Mouse (Mus musculus): ENCODE results near the gene Gm10401. TPM values are rescaled to one million over a fixed set of nuclear protein-coding genes. Genes with fewer than 3 reads are reported as not detected.

Gm10401 gene
- polyA plus RNA-seq, 1 experiment from 2014 or later, result 31.2 TPM

Other genes with a start within 250 kb of the Gm10401 start
- not detected in 2 replicates for gene 4930519G04Rik, start 244.6 kb downstream of the Gm10401 start, polyA plus RNA-seq (2015; fragmentation: Nextera tagmentation; extraction: Ambion mirVana)
- 0.09 and 0.12 TPM in 2 replicates for gene Gm9936, start 239.6 kb downstream of the Gm10401 start, polyA plus RNA-seq (2015; fragmentation: Nextera tagmentation; extraction: Ambion mirVana)
- gene Oasl2, start 201.4 kb downstream of the Gm10401 start, polyA plus RNA-seq (2015; fragmentation: Nextera tagmentation; extraction: Ambion mirVana), result 6.9 and 8.5 TPM in 2 replicates
- gene Oasl1, start 175.1 kb downstream of the Gm10401 start, polyA plus RNA-seq (2015; fragmentation: Nextera tagmentation; extraction: Ambion mirVana), result 0.90 and 1.2 TPM in 2 replicates
- gene 2210016L21Rik, start 156.1 kb downstream of the Gm10401 start, polyA plus RNA-seq (2015; fragmentation: Nextera tagmentation; extraction: Ambion mirVana), result 52.4 and 57.4 TPM in 2 replicates
- gene Hnf1a, start 127.2 kb downstream of the Gm10401 start, polyA plus RNA-seq (2015; fragmentation: Nextera tagmentation; extraction: Ambion mirVana), result 11.2 and 16.2 TPM in 2 replicates
- 31.5 and 34.2 TPM in 2 replicates for gene Sppl3, start 87.2 kb downstream of the Gm10401 start, polyA plus RNA-seq (2015; fragmentation: Nextera tagmentation; extraction: Ambion mirVana)
- gene Acads, start 21.1 kb upstream of the Gm10401 start, polyA plus RNA-seq (2015; fragmentation: Nextera tagmentation; extraction: Ambion mirVana), result 64.1 and 71.1 TPM in 2 replicates
- 26.6 and 29.7 TPM in 2 replicates for gene Unc119b, start 36.7 kb upstream of the Gm10401 start, polyA plus RNA-seq (2015; fragmentation: Nextera tagmentation; extraction: Ambion mirVana)
- gene Mlec, start 59.9 kb upstream of the Gm10401 start, polyA plus RNA-seq (2015; fragmentation: Nextera tagmentation; extraction: Ambion mirVana), result 89.3 and 101 TPM in 2 replicates
- 1.5 and 1.6 TPM in 2 replicates for gene Cabp1, start 96.1 kb upstream of the Gm10401 start, polyA plus RNA-seq (2015; fragmentation: Nextera tagmentation; extraction: Ambion mirVana)
- 106 and 116 TPM in 2 replicates for gene Pop5, start 137.5 kb upstream of the Gm10401 start, polyA plus RNA-seq (2015; fragmentation: Nextera tagmentation; extraction: Ambion mirVana)
- gene Rnf10, start 174.6 kb upstream of the Gm10401 start, polyA plus RNA-seq (2015; fragmentation: Nextera tagmentation; extraction: Ambion mirVana), result 138 and 139 TPM in 2 replicates
- 46.5 and 47.9 TPM in 2 replicates for gene Coq5, start 181.4 kb upstream of the Gm10401 start, polyA plus RNA-seq (2015; fragmentation: Nextera tagmentation; extraction: Ambion mirVana)
- gene Dynll1, start 202.7 kb upstream of the Gm10401 start, polyA plus RNA-seq (2015; fragmentation: Nextera tagmentation; extraction: Ambion mirVana), result 1,324 and 1,567 TPM in 2 replicates
- gene Srsf9, start 228.9 kb upstream of the Gm10401 start, polyA plus RNA-seq (2015; fragmentation: Nextera tagmentation; extraction: Ambion mirVana), result 233 and 262 TPM in 2 replicates
- 23.0 and 26.6 TPM in 2 replicates for gene Gatc, start 242.9 kb upstream of the Gm10401 start, polyA plus RNA-seq (2015; fragmentation: Nextera tagmentation; extraction: Ambion mirVana)
- gene Triap1, start 242.9 kb upstream of the Gm10401 start, polyA plus RNA-seq (2015; fragmentation: Nextera tagmentation; extraction: Ambion mirVana), result 52.0 and 58.1 TPM in 2 replicates